Mouse (Mus musculus): ENCODE data around the gene Atp8a2.

- TF ChIP-seq POLR2A (IDR thresholded peaks at IDR 0.05; ENCODE audit: insufficient read length, low read depth): no peak
- no peak for TF ChIP-seq USF1 (IDR thresholded peaks at IDR 0.05; ENCODE audit: low read depth)
- no peak for TF ChIP-seq POLR2AphosphoS2 (IDR thresholded peaks at IDR 0.05; ENCODE audit: insufficient read length, low read depth)
Observed at GRCm38 (mm10) chr14:59691402-59691801, 505.6 kb downstream of the Atp8a2 start.

All from myocyte (in vitro differentiated cells).